Mouse (Mus musculus) liver, postnatal 0 days (tissue): ENCODE results near the gene Ccndbp1.
A peak's percentile ranks its signal among the peaks of the same experiment; 100 is the strongest.

Source experiments
- CTCF ChIP-seq: sonication (generic); IDR thresholded peaks from 2 replicates; pipeline ENCODE4 v1.5.1; 2016; ENCODE audit warnings: antibody characterized with exemption, low read depth
- EP300 ChIP-seq: IDR thresholded peaks from 2 replicates; pipeline ENCODE4 v1.6.1; 2016; ENCODE audit warnings: antibody characterized with exemption, low read depth, mild to moderate bottlenecking

GRCm38 (mm10) chr2:121036733-121037341 is 28.6 kb downstream of the Ccndbp1 start, which contains the start of gene Epb42:
- TF ChIP-seq CTCF, result no peak
- peak; percentile 97 for TF ChIP-seq EP300
